In the genomic region with DNA sequence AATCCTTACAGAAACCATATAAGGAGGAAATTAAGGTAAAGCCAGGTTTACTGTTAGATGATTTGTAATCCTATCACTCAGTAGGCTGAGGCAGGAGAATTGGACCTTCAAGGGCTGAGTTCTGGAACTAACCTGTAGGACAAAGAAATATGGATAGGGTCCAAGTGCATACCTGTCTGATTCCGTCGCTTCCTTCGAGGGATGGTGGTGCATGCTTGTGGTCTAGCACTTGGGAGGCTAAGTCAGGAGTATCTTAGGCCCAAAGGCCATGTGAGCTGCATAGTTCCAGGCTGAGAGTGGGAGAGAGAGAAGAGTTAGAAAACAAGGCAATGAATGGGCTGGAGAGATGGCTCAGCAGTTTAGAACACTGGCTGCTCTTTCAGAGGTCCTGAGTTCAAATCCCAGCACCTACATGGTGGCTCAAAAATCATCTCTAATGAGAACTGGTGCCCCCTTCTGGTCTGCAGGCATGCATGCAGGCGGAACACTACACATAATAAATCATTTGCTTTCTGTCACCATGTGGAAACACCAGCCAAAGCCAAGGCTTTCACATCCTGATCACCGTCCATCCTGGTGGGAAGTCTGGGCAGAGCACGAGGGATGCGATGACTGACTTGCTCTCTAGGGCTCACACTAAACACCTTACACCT, we compare ENCODE assay signal across 8 mouse cellular contexts. TPM values are rescaled to one million over a fixed set of nuclear protein-coding genes. Genes with fewer than 3 reads are reported as not detected.
DNase-seq lines count a peak whose midpoint lies in the region; ATAC-seq and TF ChIP-seq lines count a peak whose summit lies in the region.

No protein-coding gene starts in this region.

- H3K27ac ChIP-seq in ES-E14 (ENCODE audit: insufficient read depth, low read depth, low read length, poor library complexity, severe bottlenecking): no peak overlapping the region
- H3K27ac ChIP-seq in forebrain, embryonic 15.5 days (replicated peaks): no peak overlapping the region
- H3K27ac ChIP-seq in limb, embryonic 11.5 days (replicated peaks; ENCODE audit: low read depth, low read length): no peak overlapping the region

- ATAC-seq in forebrain, embryonic 15.5 days (replicated peaks): no peak
- no peak for ATAC-seq in limb, embryonic 11.5 days (ENCODE audit: insufficient number of reproducible peaks, low FRiP score, low TSS enrichment, low read depth)
- ATAC-seq in erythroid progenitor cell, adult 5-6 weeks (replicated peaks; ENCODE audit: low FRiP score, poor library complexity, severe bottlenecking): no peak

- peak overlapping the region; percentile 97 for H3K4me2 ChIP-seq in forebrain, embryonic 15.5 days (replicated peaks)
- H3K4me2 ChIP-seq in limb, embryonic 11.5 days (ENCODE audit: low read depth, severe bottlenecking): peak overlapping the region; percentile 86

- peak; percentile 10 for DNase-seq in gastrocnemius, postnatal 10 days
- no peak for DNase-seq in gastrocnemius, postnatal 14 days
- peak; percentile 49 for DNase-seq in ES-E14 (ENCODE audit: low read depth, low spot score)
- peak; percentile 27 for DNase-seq in limb, embryonic 11.5 days (ENCODE audit: low spot score)
- DNase-seq in naive thymus-derived CD4-positive, alpha-beta T cell, adult 2 months (ENCODE audit: low read depth): peak; percentile 64
- DNase-seq in urinary bladder, postnatal 10 days (ENCODE audit: low spot score): no peak

- H3K36me3 ChIP-seq in ES-E14 (ENCODE audit: control insufficient read depth, insufficient read depth, low read length, poor library complexity, severe bottlenecking): peaks cover 8% of the 10 kb centered on the region; the same call in 1 of the 2 replicates
- 0 out of 2 replicates have a peak, but pooled peaks cover 2% of the 10 kb centered on the region for H3K36me3 ChIP-seq in forebrain, embryonic 15.5 days
- H3K36me3 ChIP-seq in limb, embryonic 11.5 days (ENCODE audit: control insufficient read depth, insufficient read depth, low read length): no peaks in the 10 kb centered on the region; the same call in 1 of the 2 replicates

- no peaks in the 10 kb centered on the region for H3K9me3 ChIP-seq in ES-E14 (ENCODE audit: control insufficient read depth, insufficient read depth, low read depth, low read length)
- H3K9me3 ChIP-seq in forebrain, embryonic 15.5 days: no peaks in the 10 kb centered on the region; the same call in 1 of the 2 replicates
- H3K9me3 ChIP-seq in limb, embryonic 11.5 days (ENCODE audit: control insufficient read depth, low read length): 0 out of 2 replicates have a peak, but pooled peaks cover 7% of the 10 kb centered on the region

- peak overlapping the region; percentile 84 to 91 for H3K4me3 ChIP-seq in ES-E14 (ENCODE audit: insufficient read depth in 1 of 2, low read depth in 1 of 2, low read length in 2 of 2, poor library complexity in 1 of 2, severe bottlenecking in 1 of 2)
- H3K4me3 ChIP-seq in forebrain, embryonic 15.5 days: peak overlapping the region; percentile 77
- 0 out of 2 replicates have a peak overlapping the region, but pooled peaks have one; percentile 74 for H3K4me3 ChIP-seq in limb, embryonic 11.5 days (ENCODE audit: low read depth, low read length)

- H3K9ac ChIP-seq in ES-E14 (ENCODE audit: insufficient read depth, low read depth, low read length, poor library complexity, severe bottlenecking): peak overlapping the region; percentile 99; the same call in 1 of the 2 replicates
- H3K9ac ChIP-seq in forebrain, embryonic 15.5 days (replicated peaks): 0 out of 2 replicates have a peak overlapping the region, but pooled peaks have one; percentile 95
- H3K9ac ChIP-seq in limb, embryonic 11.5 days (ENCODE audit: low read length): no peak overlapping the region

- no peaks in the 10 kb centered on the region for H3K27me3 ChIP-seq in forebrain, embryonic 15.5 days
- H3K27me3 ChIP-seq in limb, embryonic 11.5 days (ENCODE audit: control insufficient read depth, insufficient read depth, low read length): no peaks in the 10 kb centered on the region

- 96% methylated on average over 7 of the region's 7 CpGs for WGBS in forebrain, embryonic 15.5 days
- WGBS in limb, embryonic 11.5 days: 96% methylated on average over 7 of the region's 7 CpGs

- H3K4me1 ChIP-seq in ES-E14 (ENCODE audit: control insufficient read depth in 2 of 2, insufficient read depth in 2 of 2, low read length in 2 of 2, poor library complexity in 1 of 2): no peaks in the 10 kb centered on the region
- peaks cover 16% of the 10 kb centered on the region for H3K4me1 ChIP-seq in forebrain, embryonic 15.5 days
- H3K4me1 ChIP-seq in limb, embryonic 11.5 days (ENCODE audit: control insufficient read depth, insufficient read depth, low read length): peaks cover 5% of the 10 kb centered on the region

- intact Hi-C loops in gastrocnemius, postnatal 14 days (cut with DNase I; ENCODE audit: low total_unique reads): no loop called here

- in situ Hi-C loops in ES-E14 (cut with MboI; ENCODE audit: low sequenced_read_pairs in 2 of 2, unreplicated experiment in 2 of 2): no loop called here

TF ChIP-seq in ES-E14, 5 proteins besides CTCF, POLR2A, EP300 and RAD21:
- TF ChIP-seq HCFC1 (IDR thresholded peaks at IDR 0.05; ENCODE audit: borderline replicate concordance, insufficient read depth, low read length) (no peak), CHD2 (IDR thresholded peaks at IDR 0.05; ENCODE audit: low read depth, low read length) (no peak), ZNF384 (IDR thresholded peaks at IDR 0.05; ENCODE audit: low read depth, low read length) (no peak), MAFK (IDR thresholded peaks at IDR 0.05; ENCODE audit: insufficient read depth, low read depth, low read length) (no peak), ZC3H11A (IDR thresholded peaks at IDR 0.05; ENCODE audit: borderline replicate concordance, low read depth, low read length) (no peak)

RNA-seq across cellular contexts. Expression of gene Cops7a, which starts 1.3 kb away (rescaled TPM):
- 100 to 1,000 TPM in 1 of 2 experiments, 10 to 100 TPM in 1; 99.9 to 105 TPM for total RNA-seq in gastrocnemius, postnatal 10 days (2021)
- total RNA-seq in gastrocnemius, postnatal 14 days (2021): 100 to 1,000 TPM in 1 of 2 experiments, 10 to 100 TPM in 1; 99.1 to 100 TPM
- 138 and 141 TPM in 2 replicates for total RNA-seq in ES-E14 (2012; rRNA removed)
- polyA plus RNA-seq in forebrain, embryonic 15.5 days (2015; fragmentation: Nextera tagmentation; extraction: Ambion mirVana): 90.2 and 93.6 TPM in 2 replicates
- polyA plus RNA-seq in limb, embryonic 11.5 days (2014; fragmentation: Nextera tagmentation; extraction: Ambion mirVana): 126 and 129 TPM in 2 replicates
- total RNA-seq in erythroid progenitor cell, adult 5-6 weeks (2015; ENCODE audit: low replicate concordance): 14.3 and 17.3 TPM in 2 replicates
- total RNA-seq in erythroid progenitor cell, adult 5-6 weeks (2017; ENCODE audit: low replicate concordance): 4.1 and 4.9 TPM in 2 replicates

RNA-seq across cellular contexts. Expression of gene Pianp, which starts 29.9 kb away (rescaled TPM):
- total RNA-seq in gastrocnemius, postnatal 10 days (2021): under 1 TPM; 0.61 TPM
- total RNA-seq in gastrocnemius, postnatal 14 days (2021): under 1 TPM; 0.16 to 0.72 TPM
- 2.9 and 6.1 TPM in 2 replicates for total RNA-seq in ES-E14 (2012; rRNA removed)
- 29.9 and 30.4 TPM in 2 replicates for polyA plus RNA-seq in forebrain, embryonic 15.5 days (2015; fragmentation: Nextera tagmentation; extraction: Ambion mirVana)
- 2.2 and 2.4 TPM in 2 replicates for polyA plus RNA-seq in limb, embryonic 11.5 days (2014; fragmentation: Nextera tagmentation; extraction: Ambion mirVana)
- not detected in 2 replicates for total RNA-seq in erythroid progenitor cell, adult 5-6 weeks (2015; ENCODE audit: low replicate concordance)
- total RNA-seq in erythroid progenitor cell, adult 5-6 weeks (2017; ENCODE audit: low replicate concordance): not detected in 2 replicates

RNA-seq across cellular contexts. Expression of gene Mlf2, which starts 35.4 kb away (rescaled TPM):
- 100 to 1,000 TPM; 252 to 255 TPM for total RNA-seq in gastrocnemius, postnatal 10 days (2021)
- 100 to 1,000 TPM; 250 to 257 TPM for total RNA-seq in gastrocnemius, postnatal 14 days (2021)
- 179 and 196 TPM in 2 replicates for total RNA-seq in ES-E14 (2012; rRNA removed)
- polyA plus RNA-seq in forebrain, embryonic 15.5 days (2015; fragmentation: Nextera tagmentation; extraction: Ambion mirVana): 507 and 513 TPM in 2 replicates
- polyA plus RNA-seq in limb, embryonic 11.5 days (2014; fragmentation: Nextera tagmentation; extraction: Ambion mirVana): 406 and 414 TPM in 2 replicates
- 44.0 and 45.3 TPM in 2 replicates for total RNA-seq in erythroid progenitor cell, adult 5-6 weeks (2015; ENCODE audit: low replicate concordance)
- 18.5 and 42.2 TPM in 2 replicates for total RNA-seq in erythroid progenitor cell, adult 5-6 weeks (2017; ENCODE audit: low replicate concordance)

RNA-seq across cellular contexts. Expression of gene Zfp384, which starts 42.4 kb away (rescaled TPM):
- total RNA-seq in gastrocnemius, postnatal 10 days (2021): 10 to 100 TPM; 21.9 to 27.4 TPM
- 10 to 100 TPM; 20.1 to 20.7 TPM for total RNA-seq in gastrocnemius, postnatal 14 days (2021)
- 25.1 and 25.6 TPM in 2 replicates for total RNA-seq in ES-E14 (2012; rRNA removed)
- 16.7 and 21.7 TPM in 2 replicates for polyA plus RNA-seq in forebrain, embryonic 15.5 days (2015; fragmentation: Nextera tagmentation; extraction: Ambion mirVana)
- 11.0 and 12.9 TPM in 2 replicates for polyA plus RNA-seq in limb, embryonic 11.5 days (2014; fragmentation: Nextera tagmentation; extraction: Ambion mirVana)
- 49.4 and 54.1 TPM in 2 replicates for total RNA-seq in erythroid progenitor cell, adult 5-6 weeks (2015; ENCODE audit: low replicate concordance)
- total RNA-seq in erythroid progenitor cell, adult 5-6 weeks (2017; ENCODE audit: low replicate concordance): 25.8 and 41.2 TPM in 2 replicates

RNA-seq across cellular contexts. Expression of gene Ptms, which starts 46.7 kb away (rescaled TPM):
- 100 to 1,000 TPM; 273 to 298 TPM for total RNA-seq in gastrocnemius, postnatal 10 days (2021)
- 100 to 1,000 TPM; 225 to 266 TPM for total RNA-seq in gastrocnemius, postnatal 14 days (2021)
- 66.7 and 67.4 TPM in 2 replicates for total RNA-seq in ES-E14 (2012; rRNA removed)
- 772 and 823 TPM in 2 replicates for polyA plus RNA-seq in forebrain, embryonic 15.5 days (2015; fragmentation: Nextera tagmentation; extraction: Ambion mirVana)
- polyA plus RNA-seq in limb, embryonic 11.5 days (2014; fragmentation: Nextera tagmentation; extraction: Ambion mirVana): 221 and 223 TPM in 2 replicates
- 15.5 and 20.5 TPM in 2 replicates for total RNA-seq in erythroid progenitor cell, adult 5-6 weeks (2015; ENCODE audit: low replicate concordance)
- total RNA-seq in erythroid progenitor cell, adult 5-6 weeks (2017; ENCODE audit: low replicate concordance): 7.9 and 18.6 TPM in 2 replicates

Comparison
In these comparisons a context has a peak if more than half of its experiments do, and no peak if none do; other contexts are left out.
1. DNase-seq: peak in gastrocnemius, postnatal 10 days (single experiment), ES-E14 (single experiment), limb, embryonic 11.5 days (single experiment) and naive thymus-derived CD4-positive, alpha-beta T cell, adult 2 months (single experiment); none in gastrocnemius, postnatal 14 days (single experiment) and urinary bladder, postnatal 10 days (single experiment).
2. Peak in every context shown above with its lines, with median percentiles within 50 percentile points of each other: H3K4me3 ChIP-seq.